Mouse (Mus musculus): ENCODE data around the gene Sdhb.

Gene Sdhb

DNA sequence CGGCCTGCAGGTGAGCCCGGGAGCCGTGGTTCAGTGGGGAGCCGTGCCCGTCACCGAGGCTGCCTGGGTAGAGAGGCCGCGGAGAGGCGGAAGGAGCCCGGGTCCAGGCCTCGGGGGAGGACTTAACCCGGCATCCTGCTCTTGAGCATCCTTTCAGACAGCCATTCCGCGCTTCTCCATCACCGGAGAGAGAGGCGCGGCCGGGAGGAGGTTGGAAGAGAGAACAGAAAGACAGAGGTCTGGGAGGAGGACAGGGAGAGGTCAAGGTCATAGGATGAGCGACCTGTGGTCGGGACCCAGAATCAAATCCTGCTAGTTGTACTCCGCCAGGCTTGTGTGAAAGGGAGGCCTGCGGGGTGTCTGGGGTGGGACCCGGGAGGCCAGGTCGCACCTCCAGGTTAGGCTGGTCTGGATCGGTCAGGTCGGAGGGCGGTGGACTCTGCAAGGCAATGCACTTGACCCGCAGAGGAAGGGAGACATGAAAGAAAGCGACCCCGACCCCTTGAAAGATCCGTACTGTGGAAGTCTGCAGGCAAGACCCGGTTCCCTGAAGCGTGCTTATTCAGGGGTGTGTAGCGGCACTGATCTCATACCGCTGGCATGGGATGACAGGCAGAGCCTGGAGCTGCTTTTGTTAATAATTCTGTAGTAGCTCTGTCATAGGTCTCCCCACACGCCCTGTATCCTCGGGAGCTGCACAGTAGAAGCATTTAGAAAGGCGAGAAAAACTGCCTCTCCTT, 634 bp downstream of the Sdhb start:
- CTCF ChIA-PET = interaction anchor here in 1 of 4 experiments (1.6 kb wide), 1 partner anchor 97 kb away, joined by 4 read pairs; no protein-coding TSS in a partner anchor

DNA sequence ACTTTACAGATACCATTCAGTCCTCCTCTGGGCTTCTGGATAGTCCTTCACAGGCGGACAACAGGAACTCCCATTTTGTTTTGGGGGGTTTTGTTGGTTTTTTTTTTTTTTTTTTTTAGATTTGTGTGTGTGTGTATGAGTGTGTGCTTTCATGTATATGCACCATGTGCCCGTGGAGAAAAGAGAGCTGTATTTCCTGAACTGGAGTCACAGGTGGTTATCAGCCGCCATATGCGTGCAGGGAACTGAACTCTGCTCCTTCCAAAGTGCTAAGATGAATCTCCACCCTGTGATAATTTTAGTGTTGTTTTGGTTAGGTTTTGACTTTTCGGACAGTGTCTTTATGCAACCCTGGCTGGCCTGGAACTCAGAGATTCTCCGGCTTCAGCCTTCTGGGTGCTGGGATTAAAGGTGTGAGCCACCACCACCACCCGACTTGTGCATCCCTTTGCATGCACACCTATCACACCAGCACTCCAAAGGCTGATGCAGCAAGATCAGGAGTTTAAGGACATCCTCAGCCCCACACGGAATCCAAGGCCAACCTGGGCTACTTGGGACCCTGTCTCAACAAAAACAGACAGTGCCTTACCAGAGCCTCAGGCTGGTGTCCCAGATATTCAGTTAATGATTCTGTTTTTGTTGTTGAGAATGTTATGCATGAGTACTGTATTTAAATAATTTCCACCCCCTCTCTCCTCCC, 1.4 kb downstream of the Sdhb start:
- ChIA-PET POLR2A (interaction anchor here in 2 of 4 experiments (0.7 to 1.7 kb wide), 4 partner anchors 10 to 251 kb away, joined by 3 to 6 read pairs (median 4); no protein-coding TSS in a partner anchor), CTCF (interaction anchor here in 1 of 4 experiments (0.7 to 1.6 kb wide), 8 partner anchors 14 to 231 kb away, joined by 3 to 8 read pairs (median 4); no protein-coding TSS in a partner anchor)

More for the DNA sequence above, 634 bp downstream of the Sdhb start:
- POLR2A ChIA-PET = interaction anchor here in 1 of 4 experiments (0.9 to 1.7 kb wide), 3 partner anchors 10 to 251 kb away, joined by 4 to 6 read pairs (median 5); no protein-coding TSS in a partner anchor

DNA sequence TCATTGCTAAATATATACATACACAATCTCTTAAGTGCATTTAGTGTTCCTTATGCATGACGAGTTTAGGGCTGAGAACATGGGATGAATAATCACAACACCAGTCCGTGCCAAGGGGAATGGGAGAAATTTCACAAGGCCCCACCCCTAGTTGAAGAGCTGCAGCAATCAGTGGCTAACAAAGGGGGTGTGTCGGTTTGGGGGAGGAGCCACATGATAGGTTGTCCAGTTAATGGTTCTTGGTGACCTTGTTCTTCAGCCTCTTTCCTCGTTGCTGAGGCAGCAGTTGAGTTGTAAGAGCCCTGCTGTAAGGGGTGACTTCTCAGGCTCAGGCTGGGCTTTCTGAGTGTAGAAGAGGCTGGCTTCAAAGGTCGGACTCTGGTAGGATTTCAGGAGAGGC, 1.9 kb downstream of the Sdhb start:
- ChIA-PET POLR2A (interaction anchor here in 2 of 4 experiments (0.6 to 1.7 kb wide), 4 partner anchors 9 to 787 kb away, joined by 3 to 6 read pairs (median 6); no protein-coding TSS in a partner anchor), CTCF (interaction anchor here in 2 of 4 experiments (0.6 to 1.6 kb wide), 11 partner anchors 9 to 232 kb away, joined by 3 to 8 read pairs (median 3); no protein-coding TSS in a partner anchor)

DNA sequence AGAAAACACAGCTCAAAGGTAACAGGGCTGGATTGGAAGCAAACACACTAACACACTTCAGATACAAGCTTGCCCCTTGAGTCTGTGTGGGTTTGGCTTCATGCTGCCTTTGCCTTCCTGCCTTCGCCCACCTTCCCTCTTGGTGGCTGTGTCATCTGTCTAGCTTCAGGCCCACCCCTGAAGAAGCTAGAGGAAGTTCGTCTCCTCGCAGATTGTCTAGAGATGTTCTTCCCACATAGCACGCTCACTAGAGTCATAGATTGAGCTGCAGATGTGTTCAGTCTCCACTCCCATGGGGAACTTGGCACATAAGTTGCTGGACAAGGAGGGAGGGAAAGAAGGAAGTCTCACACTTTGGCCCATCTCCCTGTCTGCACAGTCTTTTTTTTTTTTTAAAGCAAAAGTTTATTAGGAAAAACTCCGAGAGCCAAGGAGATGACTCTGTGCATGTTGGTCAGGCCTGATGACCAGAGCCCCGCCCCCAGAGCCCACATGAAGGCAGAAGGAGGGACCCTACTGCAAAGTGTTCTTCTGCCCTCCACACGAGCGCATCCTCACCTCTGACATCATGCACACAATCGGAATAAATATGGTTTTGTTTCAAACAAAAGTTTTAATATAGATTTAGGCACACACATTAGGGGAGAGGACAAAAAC, 3.1 kb downstream of the Sdhb start:
- ChIA-PET CTCF (interaction anchor here (0.6 to 1.5 kb wide), 7 partner anchors 18 to 309 kb away, joined by 3 to 6 read pairs (median 3); no protein-coding TSS in a partner anchor), POLR2A (interaction anchor here in 2 of 4 experiments (0.7 to 1.5 kb wide), 4 partner anchors 8 to 482 kb away, joined by 3 to 6 read pairs (median 4); no protein-coding TSS in a partner anchor)

DNA sequence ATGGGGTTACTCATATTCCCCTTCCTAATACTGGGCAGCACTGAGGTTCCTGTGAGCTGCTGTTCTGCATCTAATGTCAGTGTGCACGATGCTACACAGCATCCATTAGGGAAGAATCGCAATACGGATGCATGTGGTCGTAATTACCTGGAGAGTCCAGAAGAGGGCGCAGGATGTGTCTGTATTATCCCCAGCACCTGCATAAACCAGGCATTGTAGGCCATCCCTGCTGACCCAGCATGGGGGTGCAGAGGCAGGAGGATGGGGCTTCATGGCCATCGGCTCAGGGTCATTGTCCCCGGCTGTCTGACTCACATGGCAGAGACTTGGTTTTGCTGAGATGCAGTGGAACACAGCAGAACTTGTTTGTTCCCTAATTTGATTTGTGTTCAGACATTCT, 3.6 kb downstream of the Sdhb start:
- ChIA-PET CTCF (interaction anchor here in 2 of 4 experiments (0.7 to 1.2 kb wide), 3 partner anchors 17 to 68 kb away, joined by 3 read pairs; no protein-coding TSS in a partner anchor), POLR2A (interaction anchor here in 1 of 4 experiments (1.1 kb wide), 1 partner anchor 16 kb away, joined by 3 read pairs; no protein-coding TSS in a partner anchor)

DNA sequence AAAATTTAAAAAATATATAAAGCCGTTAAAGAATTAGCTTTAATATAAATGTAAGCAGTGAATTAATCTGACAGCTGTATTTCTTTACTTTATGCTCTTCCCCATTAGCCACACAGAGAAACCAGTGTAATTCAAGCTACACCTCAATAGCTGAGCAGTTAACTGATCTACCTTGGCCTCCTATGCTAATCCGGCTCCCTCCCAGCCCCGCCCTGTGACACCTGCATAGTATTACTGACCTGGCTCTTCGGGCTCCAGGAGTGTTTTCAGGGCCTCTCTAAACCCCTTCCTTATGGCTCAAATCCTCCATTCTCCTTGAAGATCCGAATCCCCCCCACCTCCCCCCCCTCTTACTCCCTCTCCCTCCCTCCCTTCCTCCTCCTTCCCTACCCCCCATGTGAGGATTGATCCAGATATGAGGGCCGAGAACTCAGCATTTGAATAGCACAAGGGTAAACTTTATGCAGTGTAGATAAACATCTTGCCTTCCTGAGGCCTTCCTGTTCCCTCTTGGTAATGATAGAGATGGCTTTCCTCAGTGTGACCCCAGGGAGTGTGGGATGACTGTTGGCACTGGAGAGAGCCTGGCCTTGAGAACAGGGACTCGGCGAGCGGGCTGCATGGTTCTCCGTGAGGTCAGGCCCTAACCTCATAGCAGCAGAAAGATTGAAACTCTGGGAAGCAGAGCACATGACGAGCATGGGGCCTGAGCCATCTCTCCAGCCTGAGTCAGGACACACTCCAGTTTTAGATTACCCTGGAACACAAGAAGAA, 6.6 kb downstream of the Sdhb start:
- CTCF ChIA-PET = interaction anchor here in 3 of 4 experiments (0.7 to 3.2 kb wide), 13 partner anchors 8 to 224 kb away, joined by 3 to 14 read pairs (median 4); no protein-coding TSS in a partner anchor

DNA sequence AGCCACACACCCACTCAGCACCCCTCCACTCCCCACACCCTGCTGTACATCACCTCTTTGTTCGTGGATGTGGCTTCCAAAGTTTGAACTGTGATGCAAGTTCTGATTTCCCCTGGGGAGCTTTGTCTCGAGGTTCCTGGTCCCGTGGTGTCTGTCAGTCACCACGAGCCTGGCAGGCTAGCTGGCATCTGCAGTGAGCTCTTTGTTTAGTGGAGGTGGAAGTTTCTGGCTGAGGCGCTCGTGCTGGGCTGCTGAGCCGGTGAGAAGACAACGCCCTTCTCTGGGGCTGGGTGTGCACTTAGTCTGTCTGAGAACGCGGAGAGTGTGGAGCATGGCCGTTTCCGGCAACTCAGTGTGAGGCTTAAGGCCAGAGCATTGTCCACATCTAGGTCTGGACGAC, 10.7 kb downstream of the Sdhb start:
- POLR2A ChIA-PET = interaction anchor here in 2 of 4 experiments (0.6 to 5.3 kb wide), 21 partner anchors 9 to 267 kb away, joined by 3 to 32 read pairs (median 3); partner anchors contain the start of genes Atp13a2 (in 1 of the 2) and Necap2 (in 1 of the 2)

More for the DNA sequence above, 6.6 kb downstream of the Sdhb start:
- POLR2A ChIA-PET = interaction anchor here in 2 of 4 experiments (0.8 to 5.3 kb wide), 14 partner anchors 9 to 110 kb away, joined by 3 to 32 read pairs (median 4); partner anchors contain the start of genes Atp13a2 (in 2 of the 2) and Necap2 (in 1 of the 2)

DNA sequence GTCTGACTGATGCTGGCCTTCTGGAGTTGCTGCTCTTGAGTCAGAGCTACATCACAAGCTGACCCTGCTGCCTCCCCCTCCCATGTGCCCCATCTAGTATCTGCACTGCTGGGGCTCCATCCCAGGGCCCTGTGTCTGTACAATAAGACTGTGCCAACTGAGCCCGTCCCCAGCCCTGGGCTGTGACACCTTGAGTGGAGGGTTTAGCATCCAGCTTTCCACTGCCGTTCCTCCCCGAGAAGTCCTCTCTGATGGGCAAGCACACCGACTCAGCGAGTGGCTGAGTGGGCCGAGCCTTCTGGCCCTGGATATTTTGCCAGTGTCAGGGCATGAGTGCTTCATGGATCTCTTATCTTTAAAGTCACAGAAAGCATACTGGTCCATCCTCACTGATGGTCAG, 13.4 kb downstream of the Sdhb start:
- ChIA-PET CTCF (no interaction called here), POLR2A (interaction anchor here in 1 of 4 experiments (0.9 to 1.6 kb wide), 5 partner anchors 9 to 242 kb away, joined by 3 to 4 read pairs (median 3); no protein-coding TSS in a partner anchor)

More for the DNA sequence above, 10.7 kb downstream of the Sdhb start:
- CTCF ChIA-PET = interaction anchor here in 3 of 4 experiments (0.5 to 2.1 kb wide), 10 partner anchors 8 to 227 kb away, joined by 3 to 8 read pairs (median 3); partner anchors contain the start of gene Atp13a2 (in 1 of the 3)

DNA sequence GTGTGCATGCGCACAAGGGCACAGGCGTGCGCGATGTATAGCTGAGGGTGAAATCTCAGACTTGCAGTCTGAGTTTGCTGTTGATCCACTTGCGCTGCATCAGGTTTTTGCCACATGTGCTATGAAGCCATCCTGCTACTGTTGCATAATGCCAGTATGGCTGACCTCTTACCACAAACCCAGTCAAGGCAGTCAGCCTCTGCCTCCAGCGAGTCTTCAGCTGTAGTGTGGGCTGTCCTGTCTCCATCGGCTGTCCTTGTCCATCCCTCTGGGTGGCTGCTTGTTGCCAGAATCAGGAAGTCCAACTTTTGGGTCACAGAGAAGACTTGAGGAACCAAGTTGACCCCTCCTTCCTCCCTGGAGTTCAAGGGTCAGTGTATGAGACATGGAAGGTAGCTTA, 14.4 kb downstream of the Sdhb start:
- ChIA-PET CTCF (no interaction called here), POLR2A (interaction anchor here in 2 of 4 experiments (0.9 to 2.3 kb wide), 5 partner anchors 12 to 92 kb away, joined by 3 to 7 read pairs (median 3); no protein-coding TSS in a partner anchor)

DNA sequence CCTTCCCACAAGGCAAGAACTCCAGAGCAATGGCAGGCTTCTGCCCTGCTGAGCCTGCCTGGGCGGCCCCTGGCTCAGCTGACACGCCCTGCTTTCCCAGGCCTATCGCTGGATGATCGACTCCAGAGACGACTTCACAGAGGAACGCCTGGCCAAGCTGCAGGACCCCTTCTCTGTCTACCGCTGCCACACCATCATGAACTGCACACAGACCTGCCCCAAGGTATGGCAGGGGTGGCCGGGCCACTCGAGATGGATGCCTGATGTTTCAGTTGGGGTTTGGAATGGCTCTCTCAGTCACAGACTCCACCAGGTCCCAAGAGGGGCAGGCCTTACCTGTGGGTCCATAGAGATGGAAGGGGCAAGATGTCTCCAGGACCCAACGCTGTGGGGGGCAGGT, 16.3 kb downstream of the Sdhb start:
- ChIA-PET POLR2A (interaction anchor here in 2 of 4 experiments (0.7 to 2.3 kb wide), 13 partner anchors 9 to 123 kb away, joined by 3 to 7 read pairs (median 4); partner anchors contain the start of gene Atp13a2 (in 1 of the 2)), CTCF (interaction anchor here in 1 of 4 experiments (0.6 to 1.4 kb wide), 3 partner anchors 11 to 159 kb away, joined by 3 read pairs; no protein-coding TSS in a partner anchor)

DNA sequence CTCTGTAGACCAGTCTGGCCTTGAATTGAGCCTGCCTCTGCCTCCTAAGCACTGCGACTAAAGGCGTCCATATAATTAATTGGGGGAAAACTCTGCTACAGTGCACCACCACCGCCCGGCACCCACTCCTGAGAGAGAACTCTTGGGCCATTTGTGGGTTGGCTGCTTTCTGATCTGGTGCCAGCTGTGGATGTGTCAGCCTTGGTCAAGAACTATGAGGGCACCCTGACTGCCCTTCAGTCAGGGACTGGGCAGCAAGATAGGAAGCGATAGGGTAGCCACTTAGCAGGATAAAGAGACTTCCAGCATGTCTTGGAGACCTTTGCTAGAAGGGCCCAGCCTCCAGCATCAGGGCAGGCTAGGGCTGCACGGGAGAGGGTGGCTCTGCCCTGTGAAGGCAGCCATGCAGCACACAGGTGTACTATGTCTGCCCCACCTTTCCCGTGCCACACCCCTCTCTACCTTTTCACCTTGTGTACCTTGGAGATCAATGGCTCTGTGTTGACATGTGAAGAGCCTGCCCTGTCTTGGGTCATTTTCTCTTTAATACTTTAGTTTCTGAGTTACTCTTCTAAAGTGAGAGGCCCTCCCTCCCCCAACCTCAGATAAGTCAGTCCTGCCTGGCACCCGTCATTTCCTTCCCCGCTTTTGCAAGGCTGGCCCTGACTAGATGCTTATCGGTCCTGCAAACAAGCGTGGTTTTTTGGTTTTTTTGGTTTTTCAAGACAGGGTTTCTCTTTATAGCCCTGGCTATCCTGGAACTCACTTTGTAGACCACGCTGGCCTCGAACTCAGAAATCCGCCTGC, 17.1 kb downstream of the Sdhb start:
- CTCF ChIA-PET = interaction anchor here in 1 of 4 experiments (1.4 kb wide), 1 partner anchor 12 kb away, joined by 3 read pairs; no protein-coding TSS in a partner anchor
- POLR2A ChIA-PET = interaction anchor here in 3 of 4 experiments (0.7 to 1.7 kb wide), 7 partner anchors 9 to 51 kb away, joined by 3 to 5 read pairs (median 4); no protein-coding TSS in a partner anchor

DNA sequence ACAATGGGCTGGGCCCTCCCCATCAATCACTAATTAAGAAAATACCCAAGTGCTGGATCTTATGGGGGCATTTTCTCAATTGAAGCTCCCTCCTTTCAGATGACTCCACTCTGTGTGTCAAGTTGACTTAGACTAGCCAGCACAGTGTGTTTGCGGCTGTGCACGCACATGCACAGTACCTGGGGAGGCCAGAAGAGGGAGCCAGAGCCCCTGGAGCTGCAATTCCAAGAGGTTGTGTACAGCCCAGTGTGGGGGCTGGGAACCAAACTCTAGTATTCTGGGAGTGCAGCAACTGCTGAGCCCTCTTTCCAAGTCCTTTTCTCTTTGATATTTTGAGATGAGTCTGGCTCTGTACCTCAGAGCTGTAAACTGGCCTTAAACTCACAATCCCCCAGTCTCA, 20.6 kb downstream of the Sdhb start:
- ChIA-PET CTCF (interaction anchor here (0.5 to 2.5 kb wide), 33 partner anchors 10 to 595 kb away, joined by 3 to 14 read pairs (median 4); partner anchors contain the start of gene Fbxo42 (in 1 of the 4)), POLR2A (interaction anchor here (0.6 to 3.7 kb wide), 13 partner anchors 10 to 200 kb away, joined by 3 to 32 read pairs (median 4); no protein-coding TSS in a partner anchor)

DNA sequence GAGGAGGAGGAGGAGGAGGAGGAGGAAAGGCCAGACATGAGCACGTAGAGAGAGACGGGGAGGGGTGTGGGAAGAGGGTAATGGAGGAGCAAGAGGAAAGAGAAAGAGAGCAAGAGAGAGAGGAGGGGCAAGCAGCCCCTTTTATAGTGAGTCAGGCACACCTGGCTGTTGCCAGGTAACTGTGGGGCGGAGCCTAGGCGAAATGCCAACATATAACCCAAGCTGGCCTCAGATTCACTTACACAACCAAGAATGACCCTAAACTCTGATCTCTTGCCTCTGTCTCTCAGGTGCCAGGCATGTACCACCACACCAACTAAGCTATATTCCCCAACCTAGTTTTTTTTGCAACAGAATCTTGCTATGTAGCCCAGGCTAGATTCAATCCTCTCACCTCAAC, 21.8 kb downstream of the Sdhb start:
- ChIA-PET CTCF (interaction anchor here in 3 of 4 experiments (0.6 to 1.9 kb wide), 11 partner anchors 14 to 96 kb away, joined by 3 to 9 read pairs (median 4); no protein-coding TSS in a partner anchor), POLR2A (interaction anchor here in 3 of 4 experiments (0.7 to 2.1 kb wide), 16 partner anchors 8 to 184 kb away, joined by 3 to 7 read pairs (median 4); partner anchors contain the start of gene Necap2 (in 2 of the 3))

DNA sequence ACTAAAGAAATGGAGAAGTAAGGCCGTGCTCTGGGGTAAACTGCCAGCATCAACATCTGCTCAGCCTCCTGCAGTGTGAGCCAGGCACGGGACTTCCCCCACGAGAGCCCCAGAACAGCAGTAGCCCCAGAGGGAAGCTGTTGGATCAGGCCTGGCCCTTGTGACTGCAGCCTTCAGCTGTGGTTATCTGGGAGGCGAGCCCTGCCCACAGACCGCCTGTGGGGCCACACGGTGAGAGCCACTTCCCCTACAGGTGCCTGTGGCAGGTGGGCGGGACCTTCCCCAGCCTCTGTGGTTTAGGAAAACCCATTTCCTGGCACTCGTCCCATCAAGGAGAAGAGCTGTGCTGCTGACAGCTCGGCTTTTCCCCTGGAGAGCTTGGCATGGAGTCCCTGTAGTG, 22.4 kb downstream of the Sdhb start:
- CTCF ChIA-PET = interaction anchor here (1.0 to 1.7 kb wide), 9 partner anchors 12 to 95 kb away, joined by 3 to 5 read pairs (median 4); no protein-coding TSS in a partner anchor
- POLR2A ChIA-PET = interaction anchor here in 3 of 4 experiments (0.6 to 2.1 kb wide), 18 partner anchors 8 to 184 kb away, joined by 3 to 9 read pairs (median 4); partner anchors contain the start of gene Necap2 (in 2 of the 3)

DNA sequence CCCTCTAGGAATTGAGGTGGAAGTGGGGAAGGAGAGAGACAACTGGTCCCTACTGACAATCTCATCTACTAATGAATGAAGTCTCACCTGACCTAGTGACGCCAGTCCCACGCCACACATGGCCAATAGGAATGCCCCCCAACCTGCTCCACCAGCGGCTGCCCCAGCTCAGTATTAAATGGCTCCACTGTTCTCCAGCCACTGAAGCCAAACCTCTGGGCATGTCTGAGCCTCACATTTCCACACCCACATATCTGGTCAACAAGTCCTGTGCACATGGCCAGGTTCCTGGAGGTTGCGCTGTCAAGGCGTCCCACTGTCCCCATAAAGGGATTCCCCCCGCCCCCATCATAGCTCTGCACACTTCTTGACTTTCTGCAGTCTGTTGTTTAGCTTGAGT, 23.5 kb downstream of the Sdhb start:
- ChIA-PET POLR2A (interaction anchor here in 3 of 4 experiments (0.5 to 2.1 kb wide), 3 partner anchors 13 to 191 kb away, joined by 3 to 7 read pairs (median 7); no protein-coding TSS in a partner anchor), CTCF (interaction anchor here in 2 of 4 experiments (0.6 to 1.3 kb wide), 3 partner anchors 13 to 1202 kb away, joined by 3 to 4 read pairs (median 3); no protein-coding TSS in a partner anchor)
